Mouse (Mus musculus) embryonic stem cell, embryonic (primary cell): Measurements from ENCODE around the gene Clec1a.
"Not testable (repeated sequence)": the region's sequence is repeated elsewhere in the genome, so short reads cannot be mapped to it uniquely, and the experiment has no call there.

ENCODE experiments used
- CTCF ChIA-PET, 4 experiments: fragments of 300-600 bp in 2 of 4; fragments of 350-600 bp in 2 of 4; sonication (Branson Sonifier 250); formaldehyde crosslinking; loops; one replicate each; lab custom pipeline; 2022; ENCODE audit warnings: inconsistent platforms in 2 of 4; lab: Charles Lee
- POLR2A ChIA-PET, 4 experiments: fragments of 300-600 bp in 2 of 4; fragments of 350-600 bp in 2 of 4; sonication (Branson Sonifier 250); formaldehyde crosslinking; loops; one replicate each; lab custom pipeline; 2022; ENCODE audit warnings: antibody characterized with exemption in 4 of 4, inconsistent platforms in 1 of 4; lab: Charles Lee

The Clec1a gene

GRCm38 (mm10) chr6:129451411-129452039 lies at the start of gene Clec1a:
Gene Clec1a, minus strand, starts transcription at chr6:129452000.
- ChIA-PET CTCF (no interaction called here), POLR2A (no interaction called here)

GRCm38 (mm10) chr6:129499516-129499915 lies 47.7 kb upstream of the Clec1a start:
- POLR2A ChIA-PET, CTCF ChIA-PET: not testable (repeated sequence)

- ChIA-PET CTCF (no interaction called here), POLR2A (no interaction called here)
Measured at GRCm38 (mm10) chr6:129497345-129498218, 45.8 kb upstream of the Clec1a start.

GRCm38 (mm10) chr6:129494924-129495323 lies 43.1 kb upstream of the Clec1a start:
- CTCF ChIA-PET = interaction anchor here in 1 of 4 experiments (0.7 kb wide), 1 partner anchor 237 kb away, joined by 3 read pairs; no protein-coding TSS in a partner anchor

GRCm38 (mm10) chr6:129480089-129480958 lies 28.5 kb upstream of the Clec1a start:
- CTCF ChIA-PET = interaction anchor here in 1 of 4 experiments (0.7 kb wide), 1 partner anchor 292 kb away, joined by 5 read pairs; no protein-coding TSS in a partner anchor

More at GRCm38 (mm10) chr6:129494924-129495323, 43.1 kb upstream of the Clec1a start:
- POLR2A ChIA-PET = no interaction called here

GRCm38 (mm10) chr6:129476404-129477126 lies 24.8 kb upstream of the Clec1a start:
- ChIA-PET POLR2A (no interaction called here), CTCF (no interaction called here)

More at GRCm38 (mm10) chr6:129480089-129480958, 28.5 kb upstream of the Clec1a start:
- POLR2A ChIA-PET = interaction anchor here in 1 of 4 experiments (1.1 kb wide), 1 partner anchor 21 kb away, joined by 3 read pairs; no protein-coding TSS in a partner anchor

GRCm38 (mm10) chr6:129472627-129473026 lies 20.8 kb upstream of the Clec1a start:
- ChIA-PET CTCF (no interaction called here), POLR2A (no interaction called here)

- CTCF ChIA-PET = interaction anchor here in 1 of 4 experiments (0.6 kb wide), 1 partner anchor 210 kb away, joined by 6 read pairs; no protein-coding TSS in a partner anchor
Measured at GRCm38 (mm10) chr6:129471386-129471785, 19.6 kb upstream of the Clec1a start.

GRCm38 (mm10) chr6:129449743-129450142 lies 2.1 kb downstream of the Clec1a start:
- POLR2A ChIA-PET = no interaction called here
- CTCF ChIA-PET = no interaction called here

More at GRCm38 (mm10) chr6:129471386-129471785, 19.6 kb upstream of the Clec1a start:
- POLR2A ChIA-PET = no interaction called here

- CTCF ChIA-PET = no interaction called here
Measured at GRCm38 (mm10) chr6:129438033-129438432, 13.8 kb downstream of the Clec1a start.

GRCm38 (mm10) chr6:129436025-129436424 lies 15.8 kb downstream of the Clec1a start:
- POLR2A ChIA-PET = interaction anchor here in 1 of 4 experiments (0.7 kb wide), 1 partner anchor 631 kb away, joined by 3 read pairs; the partner anchor contains the start of gene Klra4
- CTCF ChIA-PET = interaction anchor here in 2 of 4 experiments (0.7 to 1.0 kb wide), 2 partner anchors 13 to 35 kb away, joined by 3 to 8 read pairs; no protein-coding TSS in a partner anchor

More at GRCm38 (mm10) chr6:129438033-129438432, 13.8 kb downstream of the Clec1a start:
- POLR2A ChIA-PET = interaction anchor here in 1 of 4 experiments (1.3 kb wide), 1 partner anchor 12 kb away, joined by 3 read pairs; no protein-coding TSS in a partner anchor

- ChIA-PET CTCF (no interaction called here), POLR2A (no interaction called here)
Measured at GRCm38 (mm10) chr6:129434239-129434638, 17.6 kb downstream of the Clec1a start.

GRCm38 (mm10) chr6:129427281-129427680 lies 24.5 kb downstream of the Clec1a start:
- POLR2A ChIA-PET = no interaction called here

GRCm38 (mm10) chr6:129425812-129426211 lies 26.0 kb downstream of the Clec1a start:
- CTCF ChIA-PET = no interaction called here
- POLR2A ChIA-PET = no interaction called here

More at GRCm38 (mm10) chr6:129427281-129427680, 24.5 kb downstream of the Clec1a start:
- CTCF ChIA-PET = no interaction called here

GRCm38 (mm10) chr6:129425217-129425616 lies 26.6 kb downstream of the Clec1a start:
- ChIA-PET CTCF (no interaction called here), POLR2A (no interaction called here)

- ChIA-PET POLR2A (no interaction called here), CTCF (interaction anchor here in 3 of 4 experiments (0.6 to 1.3 kb wide), 13 partner anchors 9 to 175 kb away, joined by 3 to 5 read pairs (median 3); no protein-coding TSS in a partner anchor)
Measured at GRCm38 (mm10) chr6:129423734-129424072, 28.1 kb downstream of the Clec1a start.

GRCm38 (mm10) chr6:129423040-129423733 lies 28.6 kb downstream of the Clec1a start:
- ChIA-PET CTCF (interaction anchor here in 3 of 4 experiments (0.6 to 1.3 kb wide), 13 partner anchors 9 to 175 kb away, joined by 3 to 5 read pairs (median 3); no protein-coding TSS in a partner anchor), POLR2A (no interaction called here)
